Mouse (Mus musculus): Measurements from ENCODE around the gene Fkbp9. TPM values are rescaled to one million over a fixed set of nuclear protein-coding genes. Genes with fewer than 3 reads are reported as not detected.
A peak's percentile ranks its signal among the peaks of the same experiment; 100 is the strongest.

Fkbp9 gene
- 71.5 and 91.9 TPM in 2 replicates for polyA plus RNA-seq (2012; rRNA removed)

- Histone ChIP-seq H3K4me3 (replicated peaks; ENCODE audit: extremely low read depth, low read depth, low read length) (peak within 1 kb of the TSS; percentile 66), H3K4me1 (ENCODE audit: control insufficient read depth, insufficient read depth, low read length) (peaks cover 3% of the 10 kb centered on the region; the same call in 1 of the 2 replicates)
- WGBS: 1% methylated on average over 58 of the region's 58 CpGs
- no peak for TF ChIP-seq CTCF (IDR thresholded peaks at IDR 0.05; ENCODE audit: insufficient read depth, low read length)
- TF ChIP-seq POLR2A (IDR thresholded peaks at IDR 0.05; ENCODE audit: borderline replicate concordance, extremely low read depth, low read depth, low read length): peak; percentile 73; the same call in 1 of the 2 replicates
- peak; percentile 79 for DNase-seq
These were observed at the start of gene Fkbp9 for GRCm38 (mm10) chr6:56831697-56832406. Gene Fkbp9 (plus strand): TSS chr6:56832059.

GRCm38 (mm10) chr6:56783561-56784272, 48.1 kb upstream of the Fkbp9 start:
- H3K4me1 ChIP-seq (ENCODE audit: control insufficient read depth, insufficient read depth, low read length): peaks cover 21% of the 10 kb centered on the region
- TF ChIP-seq CTCF (IDR thresholded peaks at IDR 0.05; ENCODE audit: insufficient read depth, low read length) (no peak), POLR2A (IDR thresholded peaks at IDR 0.05; ENCODE audit: borderline replicate concordance, extremely low read depth, low read depth, low read length) (no peak)
- DNase-seq: no peak
- no peak overlapping the region for H3K4me3 ChIP-seq (replicated peaks; ENCODE audit: extremely low read depth, low read depth, low read length)
- 60% methylated on average over 4 of the region's 4 CpGs for WGBS

GRCm38 (mm10) chr6:56785068-56785467, 46.8 kb upstream of the Fkbp9 start:
- no peak overlapping the region for H3K4me3 ChIP-seq (replicated peaks; ENCODE audit: extremely low read depth, low read depth, low read length)
- TF ChIP-seq POLR2A (IDR thresholded peaks at IDR 0.05; ENCODE audit: borderline replicate concordance, extremely low read depth, low read depth, low read length) (no peak), CTCF (IDR thresholded peaks at IDR 0.05; ENCODE audit: insufficient read depth, low read length) (no peak)
- 44% methylated on average over 5 of the region's 5 CpGs for WGBS
- DNase-seq: no peak
- H3K4me1 ChIP-seq (ENCODE audit: control insufficient read depth, insufficient read depth, low read length): peaks cover 21% of the 10 kb centered on the region

GRCm38 (mm10) chr6:56787668-56788067, 44.2 kb upstream of the Fkbp9 start:
- Histone ChIP-seq H3K4me1 (ENCODE audit: control insufficient read depth, insufficient read depth, low read length) (peaks cover 23% of the 10 kb centered on the region), H3K4me3 (replicated peaks; ENCODE audit: extremely low read depth, low read depth, low read length) (no peak overlapping the region)
- no peak for DNase-seq
- WGBS: 47% methylated on average over 2 of the region's 2 CpGs
- no peak for TF ChIP-seq CTCF (IDR thresholded peaks at IDR 0.05; ENCODE audit: insufficient read depth, low read length)
- TF ChIP-seq POLR2A (IDR thresholded peaks at IDR 0.05; ENCODE audit: borderline replicate concordance, extremely low read depth, low read depth, low read length): no peak

- DNase-seq: no peak
- peaks cover 21% of the 10 kb centered on the region for H3K4me1 ChIP-seq (ENCODE audit: control insufficient read depth, insufficient read depth, low read length)
- TF ChIP-seq POLR2A (IDR thresholded peaks at IDR 0.05; ENCODE audit: borderline replicate concordance, extremely low read depth, low read depth, low read length) (no peak), CTCF (IDR thresholded peaks at IDR 0.05; ENCODE audit: insufficient read depth, low read length) (no peak)
- 69% methylated on average over 3 of the region's 3 CpGs for WGBS
- no peak overlapping the region for H3K4me3 ChIP-seq (replicated peaks; ENCODE audit: extremely low read depth, low read depth, low read length)
These were observed 42.5 kb upstream of the Fkbp9 start for GRCm38 (mm10) chr6:56789336-56789735.

GRCm38 (mm10) chr6:56794834-56795233, 37.0 kb upstream of the Fkbp9 start:
- H3K4me3 ChIP-seq (replicated peaks; ENCODE audit: extremely low read depth, low read depth, low read length): no peak overlapping the region

GRCm38 (mm10) chr6:56796232-56796631, 35.6 kb upstream of the Fkbp9 start:
- DNase-seq: no peak
- Histone ChIP-seq H3K4me1 (ENCODE audit: control insufficient read depth, insufficient read depth, low read length) (peaks cover 22% of the 10 kb centered on the region), H3K4me3 (replicated peaks; ENCODE audit: extremely low read depth, low read depth, low read length) (peak overlapping the region; percentile 85)
- WGBS: under 1% methylated on average over 8 of the region's 8 CpGs
- TF ChIP-seq CTCF (IDR thresholded peaks at IDR 0.05; ENCODE audit: insufficient read depth, low read length): no peak
- no peak for TF ChIP-seq POLR2A (IDR thresholded peaks at IDR 0.05; ENCODE audit: borderline replicate concordance, extremely low read depth, low read depth, low read length)

More at GRCm38 (mm10) chr6:56794834-56795233, 37.0 kb upstream of the Fkbp9 start:
- WGBS: 51% methylated on average over 5 of the region's 5 CpGs
- DNase-seq: no peak
- peaks cover 22% of the 10 kb centered on the region for H3K4me1 ChIP-seq (ENCODE audit: control insufficient read depth, insufficient read depth, low read length)
- TF ChIP-seq CTCF (IDR thresholded peaks at IDR 0.05; ENCODE audit: insufficient read depth, low read length): no peak
- no peak for TF ChIP-seq POLR2A (IDR thresholded peaks at IDR 0.05; ENCODE audit: borderline replicate concordance, extremely low read depth, low read depth, low read length)

- Histone ChIP-seq H3K4me1 (ENCODE audit: control insufficient read depth, insufficient read depth, low read length) (peaks cover 22% of the 10 kb centered on the region), H3K4me3 (replicated peaks; ENCODE audit: extremely low read depth, low read depth, low read length) (peak overlapping the region; percentile 85)
- under 1% methylated on average over 16 of the region's 16 CpGs for WGBS
- peak; percentile 33; the same call in 1 of the 2 replicates for TF ChIP-seq POLR2A (IDR thresholded peaks at IDR 0.05; ENCODE audit: borderline replicate concordance, extremely low read depth, low read depth, low read length)
- no peak for TF ChIP-seq CTCF (IDR thresholded peaks at IDR 0.05; ENCODE audit: insufficient read depth, low read length)
- DNase-seq: peak; percentile 38
These were observed 35.2 kb upstream of the Fkbp9 start for GRCm38 (mm10) chr6:56796668-56797141.

GRCm38 (mm10) chr6:56797311-56798151, 34.3 kb upstream of the Fkbp9 start, which contains the start of gene Kbtbd2:
Gene Kbtbd2 (minus strand): TSS chr6:56797813.
- TF ChIP-seq CTCF (IDR thresholded peaks at IDR 0.05; ENCODE audit: insufficient read depth, low read length) (no peak), POLR2A (IDR thresholded peaks at IDR 0.05; ENCODE audit: borderline replicate concordance, extremely low read depth, low read depth, low read length) (peak; percentile 83; the same call in 1 of the 2 replicates)
- under 1% methylated on average over 98 of the region's 98 CpGs for WGBS

More at GRCm38 (mm10) chr6:56797311-56798151, 34.3 kb upstream of the Fkbp9 start, which contains the start of gene Kbtbd2:
- H3K4me3 ChIP-seq (replicated peaks; ENCODE audit: extremely low read depth, low read depth, low read length): peak within 1 kb of the TSS; percentile 85
- H3K4me1 ChIP-seq (ENCODE audit: control insufficient read depth, insufficient read depth, low read length): peaks cover 21% of the 10 kb centered on the region
- DNase-seq: peak; percentile 93

Data from lung, adult 2 months (tissue).